Mouse (Mus musculus) heart, embryonic 12.5 days (tissue): Measurements from ENCODE around the gene Mef2c. TPM values are rescaled to one million over a fixed set of nuclear protein-coding genes. Genes with fewer than 3 reads are reported as not detected.

Experiments used
- ATAC-seq: fragments of 200-750 bp; cut with Nextera tagmentation; 2 replicates; pipeline ENCODE4 v1.8.0; 2017; ENCODE audit warnings: moderate TSS enrichment, moderate library complexity; ENCODE audit not compliant: insufficient number of reproducible peaks, low FRiP score
- H3K27ac ChIP-seq: fragments of 300-500 bp; sonication (generic); 2 replicates; pipeline ENCODE4 v1.5.1; 2016; ENCODE audit warnings: mild to moderate bottlenecking, moderate library complexity; ENCODE audit not compliant: poor library complexity, severe bottlenecking
- H3K27me3 ChIP-seq: fragments of 300-500 bp; sonication (generic); replicated peaks from 2 replicates; pipeline ENCODE4 v1.6.1; 2016; ENCODE audit warnings: mild to moderate bottlenecking, moderate library complexity
- H3K36me3 ChIP-seq: fragments of 300-500 bp; sonication (generic); 2 replicates; pipeline ENCODE4 v1.6.1; 2016; ENCODE audit warnings: mild to moderate bottlenecking, moderate library complexity
- H3K4me1 ChIP-seq: fragments of 300-500 bp; sonication (generic); replicated peaks from 2 replicates; pipeline ENCODE4 v1.6.1; 2016; ENCODE audit warnings: mild to moderate bottlenecking
- H3K4me2 ChIP-seq: fragments of 300-500 bp; sonication (generic); 2 replicates; pipeline ENCODE4 v1.6.1; 2016; ENCODE audit warnings: mild to moderate bottlenecking, moderate library complexity
- H3K4me3 ChIP-seq: fragments of 300-500 bp; sonication (generic); 2 replicates; pipeline ENCODE4 v1.5.1; 2016; ENCODE audit warnings: mild to moderate bottlenecking
- H3K9ac ChIP-seq: fragments of 300-500 bp; sonication (generic); 2 replicates; pipeline ENCODE4 v1.6.1; 2016; ENCODE audit warnings: mild to moderate bottlenecking, moderate library complexity
- H3K9me3 ChIP-seq: fragments of 300-500 bp; sonication (generic); replicated peaks from 2 replicates; pipeline ENCODE4 v1.6.1; 2016; ENCODE audit warnings: mild to moderate bottlenecking, moderate library complexity
- WGBS: fragments of 180-500 bp; shearing (Covaris S2); methylation state at CpG from one replicate; pipeline ENCODE4 v1.1.7; 2016; 5-methylcytosine and 5-hydroxymethylcytosine counted together
- polyA plus RNA-seq: library from polyadenylated mRNA; unstranded; fragments of >200 nt; fragmentation: Nextera tagmentation; extraction: Ambion mirVana; gene quantifications from 2 replicates; pipeline ENCODE4 v1.2.1, GENCODE M21; 2016

The Mef2c gene
- polyA plus RNA-seq, 1 experiment from 2014 or later = 117 TPM

DNA sequence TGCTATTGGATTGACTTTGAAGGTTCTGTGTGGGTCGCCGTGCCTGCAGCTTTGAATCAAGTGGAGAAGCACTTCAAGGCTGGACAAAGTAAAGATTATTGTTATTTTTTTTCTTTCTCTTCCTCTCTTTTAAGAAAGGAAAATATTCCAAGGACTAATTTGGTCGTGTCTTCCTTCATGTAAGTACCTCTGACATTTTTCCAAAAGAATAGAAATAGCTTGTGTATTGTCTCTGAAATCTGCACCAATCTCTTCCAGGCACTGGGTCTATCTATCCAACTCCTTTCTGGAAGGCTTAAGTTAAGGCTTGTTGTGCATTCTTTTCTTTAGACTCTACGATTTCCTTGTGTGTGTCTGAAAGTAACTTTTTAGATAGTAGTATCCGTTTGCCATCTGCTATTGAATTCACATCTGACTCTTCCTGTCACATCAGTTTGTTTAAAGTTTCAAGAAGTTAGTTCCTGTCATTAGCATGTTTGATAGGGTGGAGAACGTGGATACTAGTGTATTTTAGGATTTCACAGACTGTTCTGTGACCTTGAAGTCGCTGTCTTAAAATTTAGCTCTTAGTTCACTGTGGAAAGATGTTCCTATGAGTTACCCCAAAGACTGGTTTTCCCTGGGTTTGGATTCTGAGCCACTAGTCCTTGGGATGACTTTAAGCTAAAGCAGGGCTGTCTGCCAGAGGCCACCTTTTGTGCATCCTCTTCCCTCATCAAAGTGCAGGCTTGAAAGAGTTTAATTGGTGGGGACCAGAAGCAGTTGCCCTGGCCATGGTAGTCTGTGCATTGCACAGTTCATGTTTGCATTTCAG is 21.3 kb downstream of the Mef2c start:
- H3K36me3 ChIP-seq = no peaks in the 10 kb centered on the region
- no peak for ATAC-seq
- peaks cover 11% of the 10 kb centered on the region for H3K4me1 ChIP-seq
- no peaks in the 10 kb centered on the region for H3K9me3 ChIP-seq
- H3K9ac ChIP-seq = peak overlapping the region; percentile 91
- H3K27me3 ChIP-seq = no peaks in the 10 kb centered on the region
- peak overlapping the region; percentile 82 for H3K4me3 ChIP-seq
- H3K4me2 ChIP-seq = peak overlapping the region; percentile 66
- 4% methylated on average over 7 of the region's 7 CpGs for WGBS
- peak overlapping the region; percentile 96 for H3K27ac ChIP-seq

DNA sequence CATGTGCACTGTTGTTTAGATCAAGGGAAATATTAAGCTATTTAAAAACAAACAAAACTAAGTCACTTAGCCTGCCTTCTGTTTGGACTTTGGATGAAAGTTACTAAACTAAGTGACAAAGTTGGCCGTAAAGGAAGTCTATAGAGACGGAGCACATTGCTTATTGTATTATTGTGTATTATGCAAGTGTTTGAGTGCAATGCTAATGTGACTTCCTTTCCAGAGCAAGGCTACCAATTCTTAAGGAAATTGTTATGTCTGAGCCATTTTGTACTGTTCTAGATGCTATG is 21.8 kb downstream of the Mef2c start:
- Histone ChIP-seq H3K4me2 (peak overlapping the region; percentile 66), H3K27me3 (no peaks in the 10 kb centered on the region), H3K4me3 (peak overlapping the region; percentile 82), H3K4me1 (peaks cover 11% of the 10 kb centered on the region), H3K9me3 (no peaks in the 10 kb centered on the region), H3K9ac (peak overlapping the region; percentile 91), H3K36me3 (no peaks in the 10 kb centered on the region), H3K27ac (peak overlapping the region; percentile 96)
- WGBS = 16% methylated on average over 2 of the region's 2 CpGs
- ATAC-seq = no peak

DNA sequence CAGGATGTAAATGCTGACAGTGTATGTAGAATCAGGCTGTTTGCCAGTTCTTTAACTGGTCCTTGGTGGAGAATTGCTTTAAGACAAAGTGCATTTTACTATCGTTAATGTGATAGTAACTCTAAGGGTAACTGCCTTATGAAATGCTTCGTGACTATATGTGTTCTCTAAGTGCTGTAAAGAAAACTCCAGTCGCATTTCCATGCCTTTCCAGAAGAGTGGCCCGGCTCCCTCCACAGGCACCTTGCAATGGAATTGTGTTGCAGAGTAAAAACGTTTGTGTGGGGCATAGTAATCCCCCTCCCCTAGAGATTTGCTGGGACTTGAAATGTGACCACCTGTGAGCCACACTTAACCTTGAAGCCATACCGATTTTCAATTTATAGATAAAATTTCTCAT is 22.2 kb downstream of the Mef2c start:
- WGBS = 11% methylated on average over 6 of the region's 6 CpGs
- Histone ChIP-seq H3K27ac (peak overlapping the region; percentile 96), H3K27me3 (no peaks in the 10 kb centered on the region), H3K36me3 (no peaks in the 10 kb centered on the region), H3K4me3 (peak overlapping the region; percentile 82), H3K9ac (peak overlapping the region; percentile 91), H3K4me1 (peaks cover 11% of the 10 kb centered on the region), H3K4me2 (peak overlapping the region; percentile 66), H3K9me3 (no peaks in the 10 kb centered on the region)
- ATAC-seq = no peak

DNA sequence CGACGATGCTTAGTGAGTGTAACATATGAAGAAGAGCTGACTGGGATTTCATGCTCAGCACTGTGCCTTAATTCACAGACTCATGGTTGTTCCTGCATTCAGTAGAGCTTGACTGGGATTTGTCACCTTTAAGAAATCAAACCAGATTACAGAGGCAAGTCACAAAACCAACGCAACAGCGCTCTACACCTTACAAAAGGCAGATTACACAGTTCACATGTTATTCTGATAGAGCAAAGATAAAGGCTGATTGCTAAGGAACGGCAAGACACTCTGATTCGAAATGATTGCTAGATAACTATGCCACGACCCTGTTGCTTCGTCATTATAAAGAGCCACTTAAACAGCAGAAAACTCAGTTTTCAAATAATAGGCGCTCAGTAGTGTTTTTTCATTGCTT is 24.1 kb downstream of the Mef2c start:
- Histone ChIP-seq H3K4me2 (peak overlapping the region; percentile 49), H3K4me3 (peak overlapping the region; percentile 12), H3K36me3 (no peaks in the 10 kb centered on the region), H3K27me3 (no peaks in the 10 kb centered on the region), H3K9me3 (no peaks in the 10 kb centered on the region), H3K9ac (0 out of 2 replicates have a peak overlapping the region, but pooled peaks have one; percentile 10), H3K27ac (no peak overlapping the region), H3K4me1 (peaks cover 11% of the 10 kb centered on the region)
- ATAC-seq = no peak
- WGBS = 34% methylated on average over 9 of the region's 9 CpGs

DNA sequence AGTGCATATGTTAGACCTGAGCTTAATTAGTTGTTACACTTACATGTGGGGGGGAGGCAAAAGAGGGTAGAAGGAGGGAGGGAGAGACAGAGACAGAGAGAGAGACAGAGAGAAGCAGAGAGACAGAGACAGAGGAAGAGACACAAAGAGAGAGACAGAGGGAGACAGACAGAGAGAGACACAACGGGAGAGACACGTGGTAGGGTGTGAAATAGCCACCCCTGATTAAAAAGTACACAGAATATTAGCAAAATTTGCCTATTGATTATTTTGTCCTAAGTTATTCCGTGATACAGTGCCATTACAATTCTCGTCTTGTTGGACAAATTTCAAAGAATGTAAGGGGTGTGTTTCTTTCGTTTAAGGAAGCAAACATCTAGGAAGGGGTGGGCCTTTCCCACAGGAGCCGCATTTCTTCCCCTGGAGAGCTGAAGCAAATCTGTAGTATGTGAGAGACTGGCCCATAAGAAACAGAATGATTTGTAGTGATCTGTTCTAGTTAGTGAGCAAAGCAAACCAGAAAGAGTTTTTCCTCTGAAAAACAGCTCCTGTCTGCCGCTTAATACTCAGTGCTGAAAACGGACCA is 26.0 kb downstream of the Mef2c start:
- H3K4me2 ChIP-seq = peak overlapping the region; percentile 51
- H3K27ac ChIP-seq = no peak overlapping the region
- peaks cover 11% of the 10 kb centered on the region for H3K4me1 ChIP-seq
- no peaks in the 10 kb centered on the region for H3K36me3 ChIP-seq
- WGBS = 53% methylated on average over 8 of the region's 8 CpGs
- no peak overlapping the region for H3K4me3 ChIP-seq
- H3K27me3 ChIP-seq = no peaks in the 10 kb centered on the region
- H3K9ac ChIP-seq = peak overlapping the region; percentile 45; the same call in 1 of the 2 replicates
- no peak for ATAC-seq
- no peaks in the 10 kb centered on the region for H3K9me3 ChIP-seq

DNA sequence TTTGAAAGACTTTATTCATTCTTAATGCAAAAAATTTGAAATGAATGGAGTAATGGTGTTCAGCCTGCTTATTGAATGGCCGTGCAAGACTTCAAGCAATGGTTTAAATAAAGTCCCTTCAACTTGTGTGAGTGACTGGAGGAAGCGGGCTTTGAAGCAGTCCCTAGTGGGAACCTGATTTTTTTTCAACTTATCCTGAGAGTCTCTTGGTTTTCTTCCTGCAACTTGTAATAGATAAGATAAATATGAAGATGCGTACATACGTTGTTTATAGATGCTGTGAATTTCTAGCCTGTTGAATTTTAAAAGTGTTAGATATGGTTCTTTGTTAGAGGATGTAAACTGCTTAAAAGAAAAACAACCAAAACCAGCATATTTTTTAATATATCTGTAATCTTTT is 27.1 kb downstream of the Mef2c start:
- Histone ChIP-seq H3K4me3 (no peak overlapping the region), H3K27ac (no peak overlapping the region), H3K4me1 (peaks cover 11% of the 10 kb centered on the region), H3K9ac (no peak overlapping the region), H3K9me3 (no peaks in the 10 kb centered on the region), H3K36me3 (no peaks in the 10 kb centered on the region), H3K27me3 (no peaks in the 10 kb centered on the region), H3K4me2 (no peak overlapping the region)
- no peak for ATAC-seq
- WGBS = 48% methylated on average over 4 of the region's 4 CpGs

DNA sequence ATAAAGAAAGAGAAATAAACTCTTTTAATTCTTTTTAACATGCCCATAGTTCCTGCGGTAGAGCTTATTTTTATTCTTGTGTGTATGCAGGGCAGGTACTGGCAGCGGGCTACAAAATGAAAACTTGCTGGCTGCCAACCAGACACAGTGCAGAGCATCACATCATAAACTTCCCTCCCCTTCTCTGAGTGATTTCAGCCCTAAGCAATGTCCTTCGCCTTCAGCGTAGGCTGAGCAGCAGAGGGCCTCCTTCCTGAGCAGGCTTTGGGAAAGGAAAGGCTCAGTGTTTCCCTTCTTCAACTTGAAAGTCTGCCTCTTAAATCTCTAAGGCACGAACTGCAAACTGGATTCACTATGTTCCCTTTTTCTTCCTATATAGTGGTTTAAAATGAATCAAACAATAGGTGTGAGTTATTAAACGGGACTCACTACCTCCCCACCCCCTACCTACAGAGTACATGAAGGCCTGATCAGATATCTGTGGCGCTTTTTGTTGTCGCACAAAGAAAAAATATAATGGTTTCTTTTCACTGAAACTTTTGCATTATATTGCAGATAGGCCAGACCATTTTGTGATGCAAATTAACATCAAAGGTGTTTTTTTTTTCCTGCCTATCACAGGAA is 28.2 kb downstream of the Mef2c start:
- peak; percentile 82 for ATAC-seq
- no peaks in the 10 kb centered on the region for H3K36me3 ChIP-seq
- 0 out of 2 replicates have a peak overlapping the region, but pooled peaks have one; percentile 24 for H3K9ac ChIP-seq
- H3K9me3 ChIP-seq = no peaks in the 10 kb centered on the region
- no peak overlapping the region for H3K4me3 ChIP-seq
- WGBS = 28% methylated on average over 8 of the region's 8 CpGs
- H3K4me2 ChIP-seq = peak overlapping the region; percentile 47
- H3K27me3 ChIP-seq = no peaks in the 10 kb centered on the region
- H3K27ac ChIP-seq = peak overlapping the region; percentile 74
- H3K4me1 ChIP-seq = peaks cover 12% of the 10 kb centered on the region

DNA sequence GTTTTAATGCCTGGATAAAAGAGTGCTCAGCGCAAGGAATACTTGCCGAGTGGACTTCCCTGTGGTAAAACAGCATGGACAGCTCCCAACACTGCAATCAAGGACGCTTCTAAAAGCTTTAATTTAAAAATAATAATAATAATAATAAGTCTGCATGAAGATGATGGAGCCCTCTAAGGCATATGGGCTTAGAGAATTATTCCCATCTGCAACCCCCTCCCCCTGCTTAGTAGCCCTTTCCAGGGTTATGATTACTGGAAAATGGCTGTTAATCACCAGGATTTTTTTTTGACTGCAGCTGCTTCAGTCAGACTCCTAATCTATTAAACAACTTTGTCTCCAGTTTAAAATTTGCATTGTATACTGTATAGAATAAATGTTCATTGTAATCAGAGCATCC is 32.5 kb downstream of the Mef2c start:
- Histone ChIP-seq H3K4me1 (peaks cover 4% of the 10 kb centered on the region; the same call in 1 of the 2 replicates), H3K36me3 (no peaks in the 10 kb centered on the region), H3K27ac (no peak overlapping the region), H3K4me3 (no peak overlapping the region), H3K4me2 (no peak overlapping the region), H3K27me3 (no peaks in the 10 kb centered on the region), H3K9me3 (no peaks in the 10 kb centered on the region), H3K9ac (no peak overlapping the region)
- ATAC-seq = no peak
- 75% methylated on average over 3 of the region's 3 CpGs for WGBS

DNA sequence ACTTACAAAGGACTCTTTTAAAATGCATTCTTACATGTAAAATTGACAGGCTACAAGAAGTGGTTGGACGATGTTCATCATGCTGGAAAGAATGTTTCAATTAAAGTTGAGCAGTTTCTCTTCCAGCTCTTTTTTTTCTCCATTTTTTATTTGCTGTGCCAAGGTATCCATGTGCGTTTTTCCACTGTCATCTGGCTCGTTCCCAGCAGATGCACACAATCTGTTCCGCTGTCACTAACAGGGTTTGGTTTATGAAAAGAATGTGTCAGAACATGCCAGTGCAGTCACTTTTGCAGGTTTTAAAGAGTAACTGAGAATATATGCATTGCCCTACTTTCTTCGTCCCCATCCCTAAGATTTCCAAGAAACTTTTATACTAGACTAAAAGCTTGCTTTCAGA is 33.3 kb downstream of the Mef2c start:
- H3K4me1 ChIP-seq = peaks cover 4% of the 10 kb centered on the region; the same call in 1 of the 2 replicates
- H3K27me3 ChIP-seq = no peaks in the 10 kb centered on the region
- no peak overlapping the region for H3K4me3 ChIP-seq

DNA sequence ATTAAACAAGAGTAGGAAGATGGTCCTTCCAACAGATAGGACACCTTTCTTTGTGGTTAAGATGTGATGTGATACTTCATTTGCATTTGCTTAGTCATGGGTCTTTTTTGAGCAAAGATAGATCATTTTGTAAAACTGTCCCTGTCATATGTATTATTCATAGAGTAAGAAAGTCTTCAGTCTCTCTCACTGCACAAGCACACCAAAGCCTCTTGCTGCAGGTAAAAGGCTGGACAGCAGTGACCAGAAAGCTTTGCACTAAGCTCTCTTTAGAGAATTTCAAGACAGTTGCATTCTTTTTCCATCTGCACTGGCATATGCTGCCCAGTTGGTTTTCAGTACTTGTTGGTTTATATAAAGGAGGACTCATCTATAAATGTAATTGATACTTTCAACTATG is 36.1 kb downstream of the Mef2c start:
- H3K4me3 ChIP-seq = no peak overlapping the region
- H3K36me3 ChIP-seq = no peaks in the 10 kb centered on the region
- ATAC-seq = no peak
- H3K4me1 ChIP-seq = peaks cover 14% of the 10 kb centered on the region
- no peak overlapping the region for H3K9ac ChIP-seq
- no peak overlapping the region for H3K4me2 ChIP-seq
- H3K9me3 ChIP-seq = no peaks in the 10 kb centered on the region
- no peak overlapping the region for H3K27ac ChIP-seq
- H3K27me3 ChIP-seq = no peaks in the 10 kb centered on the region

More for the DNA sequence above, 33.3 kb downstream of the Mef2c start:
- no peak overlapping the region for H3K27ac ChIP-seq
- 63% methylated on average over 5 of the region's 5 CpGs for WGBS
- no peak overlapping the region for H3K9ac ChIP-seq
- no peak for ATAC-seq
- H3K36me3 ChIP-seq = no peaks in the 10 kb centered on the region
- no peak overlapping the region for H3K4me2 ChIP-seq
- no peaks in the 10 kb centered on the region for H3K9me3 ChIP-seq

DNA sequence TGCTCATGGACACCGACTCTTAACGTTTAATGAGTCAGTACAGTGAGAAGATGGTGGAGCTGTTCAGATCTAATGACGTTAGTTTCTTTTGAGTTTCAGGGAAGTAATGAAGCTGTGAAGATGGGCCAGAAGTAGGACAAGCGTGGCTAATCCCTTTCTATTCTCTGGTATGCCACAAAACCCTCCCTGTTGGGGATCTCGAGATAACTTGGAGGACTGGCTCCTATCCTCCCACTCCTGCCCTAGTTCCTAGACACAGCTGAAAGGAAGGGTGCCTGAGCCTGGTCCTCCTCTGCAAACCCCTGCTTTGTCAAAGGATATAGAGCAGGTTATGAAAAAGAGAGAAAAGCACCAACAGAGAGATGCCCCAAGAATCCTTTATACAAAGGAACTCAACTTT is 38.8 kb downstream of the Mef2c start:
- Histone ChIP-seq H3K27ac (no peak overlapping the region), H3K9me3 (no peaks in the 10 kb centered on the region), H3K4me1 (peaks cover 17% of the 10 kb centered on the region), H3K27me3 (no peaks in the 10 kb centered on the region), H3K4me3 (no peak overlapping the region), H3K36me3 (no peaks in the 10 kb centered on the region), H3K9ac (no peak overlapping the region), H3K4me2 (no peak overlapping the region)
- WGBS = 56% methylated on average over 5 of the region's 5 CpGs
- no peak for ATAC-seq
